Mouse (Mus musculus): ENCODE data around the gene Olfr1378. TPM values are rescaled to one million over a fixed set of nuclear protein-coding genes. Genes with fewer than 3 reads are reported as not detected.

Olfr1378 gene
- total RNA-seq (2021) (not detected), polyA plus RNA-seq (2012; rRNA removed) (not detected in 2 replicates)
- long read RNA-seq, result 0 reads

GRCm38 (mm10) chr11:50966230-50966629 lies at the start of gene Olfr1378:
Gene Olfr1378, plus strand, starts transcription at chr11:50966530.
- TF ChIP-seq CTCF (IDR thresholded peaks at IDR 0.05) (no peak), POLR2A (IDR thresholded peaks at IDR 0.05; ENCODE audit: insufficient read depth, low read depth, low read length) (no peak), EP300 (IDR thresholded peaks at IDR 0.05; ENCODE audit: insufficient read depth, low read depth, low read length) (no peak)
- intact Hi-C loops (cut with DNase I), result no loop called here
- no peaks in the 10 kb centered on the region for H3K4me1 ChIP-seq (ENCODE audit: control insufficient read depth, insufficient read depth, low read length)
- no peak within 1 kb of the TSS for H3K9ac ChIP-seq (ENCODE audit: low read depth, low read length)
- 0 out of 2 replicates have a peak, but pooled peaks cover 2% of the 10 kb centered on the region for H3K27me3 ChIP-seq (ENCODE audit: control insufficient read depth, insufficient read depth, low read length)
- no peaks in the 10 kb centered on the region for H3K36me3 ChIP-seq (ENCODE audit: control insufficient read depth, insufficient read depth, low read length)
- no peaks in the 10 kb centered on the region for H3K79me2 ChIP-seq (replicated peaks; ENCODE audit: control insufficient read depth, insufficient read depth, low read length)
- H3K4me3 ChIP-seq, result no peak within 1 kb of the TSS
- DNase-seq, result no peak
- WGBS, result 89% methylated on average over 11 of the region's 11 CpGs
- H3K27ac ChIP-seq, result no peak within 1 kb of the TSS

- Histone ChIP-seq H3K36me3 (ENCODE audit: control insufficient read depth, insufficient read depth, low read length) (no peaks in the 10 kb centered on the region), H3K27me3 (ENCODE audit: control insufficient read depth, insufficient read depth, low read length) (no peaks in the 10 kb centered on the region), H3K79me2 (replicated peaks; ENCODE audit: control insufficient read depth, insufficient read depth, low read length) (no peaks in the 10 kb centered on the region), H3K4me1 (ENCODE audit: control insufficient read depth, insufficient read depth, low read length) (peaks cover 2% of the 10 kb centered on the region; the same call in 1 of the 2 replicates), H3K27ac (no peak overlapping the region; the same call in 1 of the 2 replicates), H3K9ac (ENCODE audit: low read depth, low read length) (peak overlapping the region; percentile 88), H3K4me3 (peak overlapping the region; percentile 84)
- 16% methylated on average over 14 of the region's 14 CpGs for WGBS
- intact Hi-C loops (cut with DNase I), result loop anchor here (1.0 to 5.0 kb wide), 4 partner anchors 14 to 127 kb away; partner anchors contain the start of genes Zfp2, Zfp354a and Zfp454
- DNase-seq, result no peak
- TF ChIP-seq CTCF (IDR thresholded peaks at IDR 0.05), result no peak
- TF ChIP-seq POLR2A (IDR thresholded peaks at IDR 0.05; ENCODE audit: insufficient read depth, low read depth, low read length), result no peak
- no peak for TF ChIP-seq EP300 (IDR thresholded peaks at IDR 0.05; ENCODE audit: insufficient read depth, low read depth, low read length)
These were observed 35.8 kb upstream of the Olfr1378 start for GRCm38 (mm10) chr11:50930469-50931014.

GRCm38 (mm10) chr11:50931021-50931420 lies 35.3 kb upstream of the Olfr1378 start:
- Histone ChIP-seq H3K27me3 (ENCODE audit: control insufficient read depth, insufficient read depth, low read length) (no peaks in the 10 kb centered on the region), H3K79me2 (replicated peaks; ENCODE audit: control insufficient read depth, insufficient read depth, low read length) (no peaks in the 10 kb centered on the region), H3K27ac (peak overlapping the region; percentile 79), H3K4me1 (ENCODE audit: control insufficient read depth, insufficient read depth, low read length) (peaks cover 2% of the 10 kb centered on the region; the same call in 1 of the 2 replicates), H3K36me3 (ENCODE audit: control insufficient read depth, insufficient read depth, low read length) (no peaks in the 10 kb centered on the region), H3K9ac (ENCODE audit: low read depth, low read length) (peak overlapping the region; percentile 88), H3K4me3 (peak overlapping the region; percentile 84)
- TF ChIP-seq POLR2A (IDR thresholded peaks at IDR 0.05; ENCODE audit: insufficient read depth, low read depth, low read length) (no peak), EP300 (IDR thresholded peaks at IDR 0.05; ENCODE audit: insufficient read depth, low read depth, low read length) (no peak), CTCF (IDR thresholded peaks at IDR 0.05) (no peak)
- no peak for DNase-seq
- under 1% methylated on average over 16 of the region's 16 CpGs for WGBS
- intact Hi-C loops (cut with DNase I), result loop anchor here (1.0 to 5.0 kb wide), 4 partner anchors 15 to 126 kb away; partner anchors contain the start of genes Zfp2, Zfp354a and Zfp454

- H3K27ac ChIP-seq, result peak within 1 kb of the TSS; percentile 79
- H3K4me3 ChIP-seq, result peak within 1 kb of the TSS; percentile 84
- peak; percentile 81 to 84 for DNase-seq
- no peak for TF ChIP-seq EP300 (IDR thresholded peaks at IDR 0.05; ENCODE audit: insufficient read depth, low read depth, low read length)
- TF ChIP-seq POLR2A (IDR thresholded peaks at IDR 0.05; ENCODE audit: insufficient read depth, low read depth, low read length), result peak; percentile 57; the same call in 1 of the 2 replicates
- no peaks in the 10 kb centered on the region for H3K36me3 ChIP-seq (ENCODE audit: control insufficient read depth, insufficient read depth, low read length)
- no peaks in the 10 kb centered on the region for H3K27me3 ChIP-seq (ENCODE audit: control insufficient read depth, insufficient read depth, low read length)
- WGBS, result 2% methylated on average over 18 of the region's 18 CpGs
- H3K79me2 ChIP-seq (replicated peaks; ENCODE audit: control insufficient read depth, insufficient read depth, low read length), result no peaks in the 10 kb centered on the region
- peaks cover 2% of the 10 kb centered on the region; the same call in 1 of the 2 replicates for H3K4me1 ChIP-seq (ENCODE audit: control insufficient read depth, insufficient read depth, low read length)
- peak within 1 kb of the TSS; percentile 88 for H3K9ac ChIP-seq (ENCODE audit: low read depth, low read length)
- intact Hi-C loops (cut with DNase I), result loop anchor here (1.0 to 5.0 kb wide), 4 partner anchors 15 to 126 kb away; partner anchors contain the start of genes Zfp2, Zfp354a and Zfp454
These were observed 34.9 kb upstream of the Olfr1378 start, which contains the start of gene Zfp354b for GRCm38 (mm10) chr11:50931451-50931866. Gene Zfp354b, minus strand, starts transcription at chr11:50931633.

- intact Hi-C loops (cut with DNase I), result loop anchor here (5.0 kb wide), 3 partner anchors 45 to 125 kb away; partner anchors contain the start of genes Zfp354a and Zfp454
- no peak for DNase-seq
- WGBS, result 68% methylated on average over 1 of the region's 1 CpGs
- H3K36me3 ChIP-seq (ENCODE audit: control insufficient read depth, insufficient read depth, low read length), result no peaks in the 10 kb centered on the region
- no peak for TF ChIP-seq POLR2A (IDR thresholded peaks at IDR 0.05; ENCODE audit: insufficient read depth, low read depth, low read length)
- peak overlapping the region; percentile 84; the same call in 1 of the 2 replicates for H3K4me3 ChIP-seq
- H3K9ac ChIP-seq (ENCODE audit: low read depth, low read length), result no peak overlapping the region
- no peaks in the 10 kb centered on the region for H3K27me3 ChIP-seq (ENCODE audit: control insufficient read depth, insufficient read depth, low read length)
- H3K4me1 ChIP-seq (ENCODE audit: control insufficient read depth, insufficient read depth, low read length), result peaks cover 2% of the 10 kb centered on the region; the same call in 1 of the 2 replicates
- H3K27ac ChIP-seq, result no peak overlapping the region
- H3K79me2 ChIP-seq (replicated peaks; ENCODE audit: control insufficient read depth, insufficient read depth, low read length), result no peaks in the 10 kb centered on the region
These were observed 34.3 kb upstream of the Olfr1378 start for GRCm38 (mm10) chr11:50932040-50932439.

GRCm38 (mm10) chr11:50938435-50938834 lies 27.9 kb upstream of the Olfr1378 start:
- H3K79me2 ChIP-seq (replicated peaks; ENCODE audit: control insufficient read depth, insufficient read depth, low read length), result no peaks in the 10 kb centered on the region
- intact Hi-C loops (cut with DNase I), result no loop called here
- WGBS, result 63% methylated on average over 8 of the region's 8 CpGs
- no peaks in the 10 kb centered on the region for H3K36me3 ChIP-seq (ENCODE audit: control insufficient read depth, insufficient read depth, low read length)
- H3K27me3 ChIP-seq (ENCODE audit: control insufficient read depth, insufficient read depth, low read length), result 0 out of 2 replicates have a peak, but pooled peaks cover under 1% of the 10 kb centered on the region
- TF ChIP-seq CTCF (IDR thresholded peaks at IDR 0.05) (no peak), POLR2A (IDR thresholded peaks at IDR 0.05; ENCODE audit: insufficient read depth, low read depth, low read length) (no peak), EP300 (IDR thresholded peaks at IDR 0.05; ENCODE audit: insufficient read depth, low read depth, low read length) (no peak)
- no peaks in the 10 kb centered on the region for H3K4me1 ChIP-seq (ENCODE audit: control insufficient read depth, insufficient read depth, low read length)
- H3K9ac ChIP-seq (ENCODE audit: low read depth, low read length), result no peak overlapping the region
- H3K27ac ChIP-seq, result no peak overlapping the region
- H3K4me3 ChIP-seq, result no peak overlapping the region
- no peak for DNase-seq

Data from heart, adult 2 months (tissue).